Mouse (Mus musculus): Measurements from ENCODE around the gene Aak1. TPM values are rescaled to one million over a fixed set of nuclear protein-coding genes. Genes with fewer than 3 reads are reported as not detected.

Gene Aak1
- polyA plus RNA-seq, 1 experiment from 2014 or later: 37.3 TPM

- no peak overlapping the region for H3K4me2 ChIP-seq
- no peaks in the 10 kb centered on the region for H3K27me3 ChIP-seq
- H3K27ac ChIP-seq (replicated peaks): no peak overlapping the region
- 93% methylated on average over 4 of the region's 4 CpGs for WGBS
- H3K9me3 ChIP-seq: no peaks in the 10 kb centered on the region
- peaks cover 24% of the 10 kb centered on the region for H3K4me1 ChIP-seq (replicated peaks)
- H3K9ac ChIP-seq: no peak overlapping the region
- H3K36me3 ChIP-seq: no peaks in the 10 kb centered on the region
- no peak overlapping the region for H3K4me3 ChIP-seq
- no peak for ATAC-seq (ENCODE audit: low read depth)
These were observed 2.9 kb upstream of the Aak1 start for GRCm38 (mm10) chr6:86846467-86846866.

- Histone ChIP-seq H3K4me1 (replicated peaks) (peaks cover 36% of the 10 kb centered on the region), H3K9ac (peak overlapping the region; percentile 90), H3K36me3 (no peaks in the 10 kb centered on the region), H3K4me2 (peak overlapping the region; percentile 95), H3K9me3 (no peaks in the 10 kb centered on the region), H3K27me3 (no peaks in the 10 kb centered on the region), H3K4me3 (peak overlapping the region; percentile 79), H3K27ac (replicated peaks) (no peak overlapping the region)
- no peak for ATAC-seq (ENCODE audit: low read depth)
- WGBS: 90% methylated on average over 8 of the region's 8 CpGs
These were observed 1.5 kb upstream of the Aak1 start for GRCm38 (mm10) chr6:86847816-86848215.

DNA sequence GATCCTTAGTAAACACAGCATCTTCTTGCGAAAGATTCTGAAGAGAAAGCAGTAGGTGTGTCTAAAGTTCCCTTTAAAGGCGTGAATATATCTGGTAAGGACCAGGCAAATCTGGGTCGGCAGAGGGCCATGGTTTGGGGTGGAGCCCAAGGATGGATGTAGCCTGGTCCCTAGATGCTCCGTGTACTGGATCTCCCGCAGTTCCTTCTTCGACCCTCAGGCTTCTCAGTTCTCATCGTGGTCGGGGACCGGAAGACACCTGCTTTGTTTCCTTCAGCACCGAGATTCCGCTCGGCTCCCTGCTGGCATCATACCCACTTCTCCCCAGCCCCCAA, 770 bp upstream of the Aak1 start:
- peaks cover 42% of the 10 kb centered on the region for H3K4me1 ChIP-seq (replicated peaks)
- H3K4me2 ChIP-seq: peak overlapping the region; percentile 95
- H3K27me3 ChIP-seq: no peaks in the 10 kb centered on the region
- H3K9ac ChIP-seq: peak overlapping the region; percentile 90
- no peaks in the 10 kb centered on the region for H3K36me3 ChIP-seq
- H3K4me3 ChIP-seq: peak overlapping the region; percentile 79
- peak overlapping the region; percentile 97 for H3K27ac ChIP-seq (replicated peaks)
- WGBS: 1% methylated on average over 12 of the region's 12 CpGs
- no peaks in the 10 kb centered on the region for H3K9me3 ChIP-seq
- ATAC-seq (ENCODE audit: low read depth): peak; percentile 60

GRCm38 (mm10) chr6:86849692-86850445, 552 bp downstream of the Aak1 start:
- H3K4me3 ChIP-seq: peak overlapping the region; percentile 79
- peak overlapping the region; percentile 97 for H3K27ac ChIP-seq (replicated peaks)
- H3K27me3 ChIP-seq: no peaks in the 10 kb centered on the region
- peak overlapping the region; percentile 95 for H3K4me2 ChIP-seq
- H3K9ac ChIP-seq: peak overlapping the region; percentile 90
- H3K36me3 ChIP-seq: 0 out of 2 replicates have a peak, but pooled peaks cover under 1% of the 10 kb centered on the region
- peak; percentile 67 for ATAC-seq (ENCODE audit: low read depth)
- H3K9me3 ChIP-seq: no peaks in the 10 kb centered on the region
- peaks cover 55% of the 10 kb centered on the region for H3K4me1 ChIP-seq (replicated peaks)
- WGBS: under 1% methylated on average over 36 of the region's 36 CpGs

DNA sequence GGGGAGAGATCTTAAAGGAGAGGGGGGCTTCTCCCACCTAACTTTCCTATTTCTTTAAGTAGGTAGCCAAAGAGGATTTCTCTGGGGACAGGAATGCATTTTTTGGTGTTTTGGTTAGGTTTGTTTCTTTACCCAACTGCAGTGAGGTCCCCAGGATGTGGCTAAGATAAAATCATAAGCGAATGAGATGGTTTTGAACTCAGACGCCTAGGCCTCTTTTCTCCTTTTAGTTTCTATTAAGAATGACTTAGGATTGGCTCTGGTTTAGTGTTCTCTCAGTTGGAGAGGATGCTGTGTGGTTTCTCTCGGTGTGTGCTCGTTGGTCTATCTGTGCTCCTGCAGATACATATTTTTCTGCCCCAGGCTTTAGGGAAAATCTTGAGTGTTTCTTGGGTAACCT, 1.3 kb downstream of the Aak1 start:
- Histone ChIP-seq H3K9me3 (no peaks in the 10 kb centered on the region), H3K27me3 (no peaks in the 10 kb centered on the region), H3K36me3 (peaks cover 8% of the 10 kb centered on the region; the same call in 1 of the 2 replicates), H3K4me3 (peak overlapping the region; percentile 79), H3K9ac (peak overlapping the region; percentile 90), H3K4me2 (peak overlapping the region; percentile 95), H3K27ac (replicated peaks) (peak overlapping the region; percentile 97), H3K4me1 (replicated peaks) (peaks cover 62% of the 10 kb centered on the region)
- 28% methylated on average over 4 of the region's 4 CpGs for WGBS
- ATAC-seq (ENCODE audit: low read depth): no peak

DNA sequence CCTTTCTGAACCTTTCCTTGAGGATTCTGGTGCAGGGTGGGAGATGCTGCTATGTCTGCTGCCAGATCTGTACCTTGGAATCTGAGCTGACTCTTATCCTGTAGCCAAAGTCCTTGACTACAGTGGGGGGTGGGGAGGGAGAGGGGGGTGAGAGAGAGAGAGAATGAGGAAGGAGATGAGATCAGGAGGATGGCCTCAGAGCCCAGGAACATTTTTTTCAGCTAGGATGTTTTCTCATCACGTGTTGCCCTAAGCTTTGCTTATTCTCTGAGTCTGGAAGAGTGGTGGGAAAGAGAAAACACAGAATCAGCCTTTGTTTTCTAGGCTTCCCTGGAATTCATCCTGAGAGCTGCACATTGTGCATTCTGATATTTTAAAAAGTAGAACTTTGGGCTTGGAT, 2.2 kb downstream of the Aak1 start:
- no peak for ATAC-seq (ENCODE audit: low read depth)
- peaks cover 9% of the 10 kb centered on the region; the same call in 1 of the 2 replicates for H3K36me3 ChIP-seq
- no peaks in the 10 kb centered on the region for H3K27me3 ChIP-seq
- H3K9me3 ChIP-seq: no peaks in the 10 kb centered on the region
- peak overlapping the region; percentile 79 for H3K4me3 ChIP-seq
- WGBS: 14% methylated on average over 1 of the region's 1 CpGs
- peak overlapping the region; percentile 90 for H3K9ac ChIP-seq
- peaks cover 62% of the 10 kb centered on the region for H3K4me1 ChIP-seq (replicated peaks)
- peak overlapping the region; percentile 95 for H3K4me2 ChIP-seq
- no peak overlapping the region for H3K27ac ChIP-seq (replicated peaks)

GRCm38 (mm10) chr6:86853928-86854327, 4.6 kb downstream of the Aak1 start:
- Histone ChIP-seq H3K4me3 (no peak overlapping the region), H3K27me3 (no peaks in the 10 kb centered on the region), H3K4me2 (no peak overlapping the region), H3K27ac (replicated peaks) (no peak overlapping the region), H3K36me3 (peaks cover 17% of the 10 kb centered on the region), H3K9me3 (no peaks in the 10 kb centered on the region), H3K4me1 (replicated peaks) (peaks cover 52% of the 10 kb centered on the region), H3K9ac (no peak overlapping the region)
- WGBS: 89% methylated on average over 3 of the region's 3 CpGs
- no peak for ATAC-seq (ENCODE audit: low read depth)

DNA sequence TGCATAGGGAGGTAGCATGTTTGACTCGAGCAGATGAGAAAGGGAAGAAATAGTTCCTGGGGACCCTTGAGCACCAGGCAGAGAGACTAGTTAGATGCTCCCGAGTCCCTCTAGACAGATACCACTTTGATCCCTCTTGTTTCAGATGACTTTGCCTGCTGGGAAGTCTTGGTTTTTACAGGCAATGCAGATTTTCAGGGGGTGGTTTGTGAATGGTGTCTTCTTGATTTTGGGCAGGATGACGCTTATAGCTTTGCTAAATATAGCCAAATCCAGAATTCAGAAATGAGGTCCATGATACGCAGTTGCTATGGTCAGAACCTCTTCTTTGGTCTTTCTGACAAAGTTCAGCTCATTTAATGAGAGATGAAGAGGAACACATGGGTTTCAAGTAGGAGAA, 5.6 kb downstream of the Aak1 start:
- H3K36me3 ChIP-seq: peaks cover 23% of the 10 kb centered on the region
- ATAC-seq (ENCODE audit: low read depth): no peak
- peaks cover 52% of the 10 kb centered on the region for H3K4me1 ChIP-seq (replicated peaks)
- H3K4me2 ChIP-seq: no peak overlapping the region
- H3K9ac ChIP-seq: no peak overlapping the region
- no peaks in the 10 kb centered on the region for H3K27me3 ChIP-seq
- no peaks in the 10 kb centered on the region for H3K9me3 ChIP-seq
- WGBS: 92% methylated on average over 4 of the region's 4 CpGs
- no peak overlapping the region for H3K4me3 ChIP-seq
- H3K27ac ChIP-seq (replicated peaks): no peak overlapping the region

GRCm38 (mm10) chr6:86858606-86859005, 9.3 kb downstream of the Aak1 start:
- Histone ChIP-seq H3K27ac (replicated peaks) (no peak overlapping the region), H3K9ac (no peak overlapping the region), H3K36me3 (peaks cover 32% of the 10 kb centered on the region), H3K4me2 (no peak overlapping the region), H3K9me3 (no peaks in the 10 kb centered on the region), H3K4me3 (no peak overlapping the region), H3K4me1 (replicated peaks) (peaks cover 26% of the 10 kb centered on the region), H3K27me3 (no peaks in the 10 kb centered on the region)
- ATAC-seq (ENCODE audit: low read depth): no peak
- 94% methylated on average over 3 of the region's 3 CpGs for WGBS

DNA sequence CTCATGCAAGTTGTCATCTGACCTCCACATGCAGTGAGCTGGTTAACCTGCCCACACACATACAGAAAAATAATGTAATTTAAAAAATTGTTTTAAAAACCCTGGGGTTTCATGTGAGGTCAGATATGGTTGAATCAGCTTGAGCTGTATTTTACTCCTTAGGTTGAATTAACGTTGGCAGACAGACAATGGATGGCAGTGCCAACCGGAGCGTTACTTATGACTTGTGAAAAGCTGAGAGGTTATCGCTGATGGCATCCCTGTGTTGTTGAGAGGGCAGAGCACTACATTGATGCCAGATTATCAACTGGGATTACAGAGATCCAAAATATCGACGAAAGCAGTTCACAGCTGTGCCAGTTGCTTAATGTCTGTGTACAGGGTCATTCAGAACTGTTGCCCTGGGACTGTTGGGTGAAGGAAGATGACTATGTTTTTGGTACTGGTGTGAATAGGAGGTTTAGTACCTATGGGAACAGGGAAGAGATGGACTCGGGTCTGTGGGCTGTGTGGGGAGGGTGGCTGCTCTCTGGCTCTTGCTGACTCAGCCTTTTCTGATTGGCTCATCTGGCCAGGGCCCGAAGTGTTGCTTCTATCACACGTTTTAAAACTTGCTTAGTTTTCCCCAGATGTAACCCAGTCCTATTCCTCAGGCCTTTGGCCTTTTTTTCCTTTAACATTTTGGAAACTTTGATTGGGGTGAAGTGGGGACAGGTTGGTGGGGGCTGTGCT, 11.6 kb downstream of the Aak1 start:
- Histone ChIP-seq H3K4me3 (no peak overlapping the region), H3K27ac (replicated peaks) (no peak overlapping the region)

GRCm38 (mm10) chr6:86864358-86864757, 15.0 kb downstream of the Aak1 start:
- no peak overlapping the region for H3K9ac ChIP-seq
- H3K27ac ChIP-seq (replicated peaks): no peak overlapping the region
- H3K4me2 ChIP-seq: no peak overlapping the region
- 93% methylated on average over 3 of the region's 3 CpGs for whole genome bisulfite sequencing
- no peaks in the 10 kb centered on the region for H3K9me3 ChIP-seq
- no peak overlapping the region for H3K4me3 ChIP-seq
- peaks cover 11% of the 10 kb centered on the region; the same call in 1 of the 2 replicates for H3K36me3 ChIP-seq
- peaks cover 15% of the 10 kb centered on the region; the same call in 1 of the 2 replicates for H3K4me1 ChIP-seq (replicated peaks)
- ATAC-seq (ENCODE audit: low read depth): no peak
- H3K27me3 ChIP-seq: no peaks in the 10 kb centered on the region

More for the DNA sequence above, 11.6 kb downstream of the Aak1 start:
- Histone ChIP-seq H3K9ac (no peak overlapping the region), H3K27me3 (no peaks in the 10 kb centered on the region), H3K36me3 (peaks cover 24% of the 10 kb centered on the region), H3K9me3 (no peaks in the 10 kb centered on the region), H3K4me2 (no peak overlapping the region), H3K4me1 (replicated peaks) (peaks cover 6% of the 10 kb centered on the region; the same call in 1 of the 2 replicates)
- no peak for ATAC-seq (ENCODE audit: low read depth)
- WGBS: 81% methylated on average over 9 of the region's 9 CpGs

DNA sequence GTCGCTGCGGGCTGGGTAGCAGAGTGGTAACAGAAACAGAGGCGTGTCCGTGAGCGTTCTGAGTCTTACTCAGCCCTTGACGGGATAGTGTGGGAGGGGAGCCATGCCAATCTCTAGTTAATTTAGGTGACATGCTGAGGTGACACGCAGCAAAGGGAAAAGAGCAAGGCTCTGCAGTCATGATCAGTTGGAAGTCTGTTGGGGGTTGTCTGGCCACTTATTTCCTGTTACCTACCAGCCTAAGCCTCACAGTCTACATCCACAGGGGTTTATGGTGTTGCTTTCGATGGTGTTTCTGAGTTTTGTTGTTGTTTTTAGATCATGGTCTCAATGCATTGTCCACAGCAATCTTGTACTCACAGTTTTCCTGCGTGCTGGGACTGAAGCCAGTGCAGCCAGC, 21.0 kb downstream of the Aak1 start:
- Histone ChIP-seq H3K4me3 (no peak overlapping the region), H3K27me3 (no peaks in the 10 kb centered on the region), H3K4me1 (replicated peaks) (peaks cover 18% of the 10 kb centered on the region), H3K36me3 (no peaks in the 10 kb centered on the region), H3K9ac (no peak overlapping the region), H3K27ac (replicated peaks) (no peak overlapping the region), H3K4me2 (no peak overlapping the region), H3K9me3 (no peaks in the 10 kb centered on the region)
- ATAC-seq (ENCODE audit: low read depth): no peak
- 80% methylated on average over 9 of the region's 9 CpGs for WGBS

All from neural tube, embryonic 13.5 days (tissue).